Mouse (Mus musculus) testis, adult 2 months (tissue): ENCODE data around the gene Taar1.

Experiments
- CTCF ChIP-seq: fragments of 200-500 bp; IDR thresholded peaks from 2 replicates; pipeline ENCODE4 v1.5.1; 2012; ENCODE audit warnings: low read depth, mild to moderate bottlenecking, inconsistent platforms, low read length, moderate library complexity; ENCODE audit not compliant: control insufficient read depth, insufficient read depth, insufficient replicate concordance
- POLR2A ChIP-seq: fragments of 200-500 bp; IDR thresholded peaks from 2 replicates; pipeline ENCODE4 v1.6.1; 2012; ENCODE audit warnings: low read depth, mild to moderate bottlenecking, inconsistent platforms, low read length, moderate library complexity; ENCODE audit not compliant: control insufficient read depth

DNA sequence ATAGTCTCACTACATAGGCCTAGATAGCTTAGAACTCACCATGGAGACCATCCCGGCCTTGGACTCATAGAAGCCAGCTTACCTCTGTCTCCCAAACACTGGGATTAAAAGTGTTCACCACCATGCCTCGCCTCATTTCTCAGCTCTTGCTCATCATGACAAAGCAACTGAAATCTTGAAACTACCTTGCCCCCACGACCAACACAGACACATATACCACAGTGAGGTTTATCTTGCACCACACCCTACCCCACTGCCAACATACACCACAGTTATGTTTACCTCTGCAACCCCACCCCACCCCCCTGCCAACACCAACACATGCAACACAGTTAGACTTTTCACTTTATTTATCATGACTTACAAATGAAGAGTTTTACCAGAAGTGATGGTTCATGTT lies 34.1 kb upstream of the Taar1 start:
- TF ChIP-seq CTCF: no peak
- no peak for TF ChIP-seq POLR2A
